Mouse (Mus musculus): Measurements from ENCODE around the gene Rnf208. TPM values are rescaled to one million over a fixed set of nuclear protein-coding genes. Genes with fewer than 3 reads are reported as not detected.

Rnf208 gene
- total and polyA plus RNA-seq, 2 experiments from 2014 or later: 157 to 240 TPM

DNA sequence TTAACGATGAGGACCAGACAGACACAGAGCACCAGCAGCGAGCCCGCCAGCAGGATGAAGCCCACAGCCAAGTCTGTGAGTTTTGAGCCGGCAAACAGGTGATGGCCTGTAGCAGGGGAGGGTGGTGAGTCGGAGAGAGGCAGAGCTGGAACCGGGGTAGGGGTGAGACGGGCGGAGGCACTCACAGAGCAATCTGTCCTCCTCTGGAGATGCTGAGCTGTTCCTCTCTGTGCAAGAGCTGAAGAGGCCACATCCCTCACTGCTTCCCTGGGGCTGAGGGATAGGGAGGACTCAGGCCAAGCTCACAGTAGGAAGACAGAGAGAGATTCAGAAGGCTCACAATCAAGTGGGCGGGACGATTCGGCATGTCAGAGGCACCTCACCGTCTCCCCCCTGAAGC lies 11.0 kb upstream of the Rnf208 start:
- Histone ChIP-seq H3K27ac (ENCODE audit: low read depth, low read length) (no peak overlapping the region), H3K4me3 (ENCODE audit: low read depth, low read length) (no peak overlapping the region), H3K4me1 (ENCODE audit: insufficient read depth, low read length) (no peaks in the 10 kb centered on the region; the same call in 1 of the 2 replicates), H3K36me3 (ENCODE audit: insufficient read depth, low read length) (no peaks in the 10 kb centered on the region), H3K4me2 (ENCODE audit: low read depth, low read length, poor library complexity, severe bottlenecking) (no peak overlapping the region), H3K9ac (replicated peaks; ENCODE audit: low read length, poor library complexity, severe bottlenecking) (no peak overlapping the region), H3K27me3 (ENCODE audit: insufficient read depth, low read length) (no peaks in the 10 kb centered on the region; the same call in 1 of the 2 replicates), H3K9me3 (ENCODE audit: low read length) (no peaks in the 10 kb centered on the region)
- WGBS: 50% methylated on average over 12 of the region's 12 CpGs
- ATAC-seq (ENCODE audit: low FRiP score) (no peak), DNase-seq (ENCODE audit: low spot score) (no peak)
- no peak for TF ChIP-seq CTCF (IDR thresholded peaks at IDR 0.05)

DNA sequence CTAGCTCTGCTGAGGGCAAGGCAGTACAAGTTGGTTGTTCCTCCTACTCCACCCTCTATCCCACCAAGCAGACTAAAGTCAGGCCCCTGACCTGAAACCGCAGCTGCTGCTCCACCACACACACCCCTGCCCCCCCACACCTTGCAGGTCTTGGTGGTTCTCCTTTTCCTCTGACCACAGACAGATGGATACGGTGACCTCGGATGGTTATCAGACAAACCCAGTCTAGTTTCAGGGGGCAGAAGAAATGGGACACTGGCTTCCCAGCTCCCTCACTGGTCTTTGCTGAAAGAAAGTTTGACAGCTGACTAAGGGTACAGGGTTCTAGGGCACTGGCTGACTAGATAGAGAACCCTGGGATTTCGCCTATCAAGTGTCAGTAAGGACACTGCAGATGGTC lies 8.6 kb upstream of the Rnf208 start:
- no peak for TF ChIP-seq CTCF (IDR thresholded peaks at IDR 0.05)
- H3K4me3 ChIP-seq (ENCODE audit: low read depth, low read length): no peak overlapping the region

DNA sequence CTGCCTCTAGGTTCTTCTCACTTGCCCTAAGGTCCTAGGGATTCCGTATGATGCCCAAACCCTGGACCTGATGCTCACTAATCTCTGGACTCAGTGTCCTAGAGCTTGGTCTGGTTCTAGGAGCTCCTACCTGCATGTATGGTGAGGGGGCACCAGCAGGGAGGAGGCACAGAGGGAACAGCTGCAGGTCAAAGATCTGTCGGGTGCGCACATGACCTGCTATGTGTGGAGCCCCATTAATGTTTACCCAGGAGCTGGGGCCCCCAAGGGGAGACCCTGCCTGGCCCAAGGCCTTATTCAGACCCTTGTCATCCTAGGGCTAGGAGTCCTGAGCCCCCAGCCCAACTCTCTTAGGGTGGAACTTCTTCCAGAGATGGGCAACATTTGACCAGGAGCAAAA lies 8.0 kb upstream of the Rnf208 start, which contains the start of gene Slc34a3:
Gene Slc34a3 (minus strand): TSS at position 315 of the 400 bp plus-strand sequence.
- Histone ChIP-seq H3K27me3 (ENCODE audit: insufficient read depth, low read length) (no peaks in the 10 kb centered on the region; the same call in 1 of the 2 replicates), H3K4me3 (ENCODE audit: low read depth, low read length) (no peak within 1 kb of the TSS), H3K4me1 (ENCODE audit: insufficient read depth, low read length) (no peaks in the 10 kb centered on the region; the same call in 1 of the 2 replicates), H3K9me3 (ENCODE audit: low read length) (no peaks in the 10 kb centered on the region), H3K27ac (ENCODE audit: low read depth, low read length) (no peak within 1 kb of the TSS), H3K9ac (replicated peaks; ENCODE audit: low read length, poor library complexity, severe bottlenecking) (no peak within 1 kb of the TSS), H3K36me3 (ENCODE audit: insufficient read depth, low read length) (no peaks in the 10 kb centered on the region), H3K4me2 (ENCODE audit: low read depth, low read length, poor library complexity, severe bottlenecking) (no peak within 1 kb of the TSS)
- 87% methylated on average over 3 of the region's 3 CpGs for WGBS
- no peak for TF ChIP-seq CTCF (IDR thresholded peaks at IDR 0.05)
- ATAC-seq (ENCODE audit: low FRiP score) (no peak), DNase-seq (ENCODE audit: low spot score) (no peak)

More for the DNA sequence above, 8.6 kb upstream of the Rnf208 start:
- no peaks in the 10 kb centered on the region for H3K9me3 ChIP-seq (ENCODE audit: low read length)
- H3K4me1 ChIP-seq (ENCODE audit: insufficient read depth, low read length): no peaks in the 10 kb centered on the region; the same call in 1 of the 2 replicates
- H3K4me2 ChIP-seq (ENCODE audit: low read depth, low read length, poor library complexity, severe bottlenecking): no peak overlapping the region
- H3K27ac ChIP-seq (ENCODE audit: low read depth, low read length): no peak overlapping the region
- no peaks in the 10 kb centered on the region for H3K36me3 ChIP-seq (ENCODE audit: insufficient read depth, low read length)
- DNase-seq (ENCODE audit: low spot score): no peak
- no peaks in the 10 kb centered on the region; the same call in 1 of the 2 replicates for H3K27me3 ChIP-seq (ENCODE audit: insufficient read depth, low read length)
- ATAC-seq (ENCODE audit: low FRiP score): no peak
- WGBS: 78% methylated on average over 4 of the region's 4 CpGs
- H3K9ac ChIP-seq (replicated peaks; ENCODE audit: low read length, poor library complexity, severe bottlenecking): no peak overlapping the region

DNA sequence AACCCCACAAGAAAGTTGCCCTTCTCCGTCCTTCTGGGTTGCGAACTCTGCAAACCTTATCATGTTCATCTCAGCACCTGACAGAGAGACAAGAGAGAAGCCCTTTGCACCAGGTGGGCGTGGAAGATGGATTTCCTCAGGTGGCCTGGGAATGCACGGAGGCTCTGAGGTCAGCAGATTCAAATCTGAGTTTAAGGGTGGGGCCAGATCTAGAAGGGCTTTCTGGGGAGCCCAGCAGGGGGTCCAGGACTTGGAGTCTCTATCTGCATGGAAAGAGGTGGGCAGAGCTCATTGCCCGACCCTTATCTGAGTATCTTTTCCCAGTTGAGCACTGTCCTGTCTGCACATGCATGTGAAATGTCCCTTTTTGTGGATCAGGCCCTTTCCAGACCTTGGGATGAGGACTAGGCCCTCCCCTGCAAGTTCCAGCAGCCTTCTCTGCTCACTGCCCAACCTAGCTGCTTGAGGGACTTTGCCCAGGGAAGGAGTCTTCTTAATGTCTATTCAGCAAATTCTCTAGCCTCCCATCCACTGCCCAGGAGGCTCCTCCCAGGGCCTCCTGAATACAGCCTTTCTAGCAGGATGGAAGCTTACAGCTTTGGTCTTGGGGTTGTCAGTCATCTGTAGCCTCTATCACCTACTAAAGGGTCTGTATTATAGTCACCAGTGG lies 7.4 kb upstream of the Rnf208 start:
- H3K4me1 ChIP-seq (ENCODE audit: insufficient read depth, low read length): no peaks in the 10 kb centered on the region
- no peaks in the 10 kb centered on the region for H3K9me3 ChIP-seq (ENCODE audit: low read length)
- no peak for ATAC-seq (ENCODE audit: low FRiP score)
- no peak overlapping the region for H3K4me2 ChIP-seq (ENCODE audit: low read depth, low read length, poor library complexity, severe bottlenecking)
- H3K36me3 ChIP-seq (ENCODE audit: insufficient read depth, low read length): no peaks in the 10 kb centered on the region
- H3K4me3 ChIP-seq (ENCODE audit: low read depth, low read length): no peak overlapping the region
- no peak for TF ChIP-seq CTCF (IDR thresholded peaks at IDR 0.05)
- WGBS: 74% methylated on average over 5 of the region's 5 CpGs
- DNase-seq (ENCODE audit: low spot score): no peak
- no peak overlapping the region for H3K9ac ChIP-seq (replicated peaks; ENCODE audit: low read length, poor library complexity, severe bottlenecking)
- no peak overlapping the region for H3K27ac ChIP-seq (ENCODE audit: low read depth, low read length)
- no peaks in the 10 kb centered on the region; the same call in 1 of the 2 replicates for H3K27me3 ChIP-seq (ENCODE audit: insufficient read depth, low read length)

DNA sequence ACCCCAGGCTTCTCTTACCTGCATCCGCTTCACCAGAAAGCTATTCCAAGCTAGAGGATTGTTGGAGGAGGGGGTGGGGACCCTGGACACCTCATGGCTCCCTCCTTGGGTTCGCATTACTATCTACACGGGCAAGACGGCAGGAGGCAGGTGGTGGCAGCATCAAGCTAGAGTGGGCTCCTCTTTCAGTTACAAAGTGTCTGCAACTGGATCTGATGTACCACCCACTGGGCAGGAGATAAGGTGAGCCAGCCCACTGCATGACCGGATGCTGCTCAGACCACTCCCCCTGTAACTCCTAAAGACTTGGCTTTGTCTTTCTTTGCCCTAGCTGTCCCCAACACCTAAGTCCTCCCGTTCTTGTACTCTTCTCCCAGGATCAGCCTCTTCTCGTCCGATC lies 5.4 kb upstream of the Rnf208 start, which contains the start of gene Rnf224:
Gene Rnf224 (minus strand): TSS at position 174 of the 400 bp plus-strand sequence.
- Histone ChIP-seq H3K4me3 (ENCODE audit: low read depth, low read length) (no peak within 1 kb of the TSS), H3K4me2 (ENCODE audit: low read depth, low read length, poor library complexity, severe bottlenecking) (no peak within 1 kb of the TSS), H3K9ac (replicated peaks; ENCODE audit: low read length, poor library complexity, severe bottlenecking) (no peak within 1 kb of the TSS), H3K9me3 (ENCODE audit: low read length) (no peaks in the 10 kb centered on the region), H3K36me3 (ENCODE audit: insufficient read depth, low read length) (no peaks in the 10 kb centered on the region), H3K27ac (ENCODE audit: low read depth, low read length) (no peak within 1 kb of the TSS), H3K4me1 (ENCODE audit: insufficient read depth, low read length) (peaks cover 4% of the 10 kb centered on the region; the same call in 1 of the 2 replicates), H3K27me3 (ENCODE audit: insufficient read depth, low read length) (no peaks in the 10 kb centered on the region; the same call in 1 of the 2 replicates)
- TF ChIP-seq CTCF (IDR thresholded peaks at IDR 0.05): no peak
- WGBS: 38% methylated on average over 8 of the region's 8 CpGs
- DNase-seq (ENCODE audit: low spot score): no peak
- ATAC-seq (ENCODE audit: low FRiP score): no peak

DNA sequence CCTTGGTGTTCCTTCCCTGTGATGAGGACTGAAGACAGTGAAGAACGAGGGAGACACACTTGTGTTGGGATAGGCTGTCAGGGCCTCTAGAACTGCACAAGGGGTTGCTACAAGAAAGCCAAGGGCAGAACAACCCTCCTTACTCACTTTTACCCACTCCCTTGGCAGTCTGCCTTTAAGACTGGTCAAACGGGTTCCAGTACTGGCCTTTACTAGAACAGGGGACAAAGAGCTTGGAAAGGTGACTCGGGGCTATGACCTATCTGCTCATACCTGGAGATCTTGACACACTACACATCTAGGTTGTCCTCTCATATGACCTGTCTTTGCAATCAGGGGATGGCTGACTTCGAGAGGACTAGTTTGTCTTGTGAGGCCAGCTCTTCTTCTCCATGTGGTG lies 4.5 kb upstream of the Rnf208 start:
- no peak overlapping the region for H3K9ac ChIP-seq (replicated peaks; ENCODE audit: low read length, poor library complexity, severe bottlenecking)
- no peak for TF ChIP-seq CTCF (IDR thresholded peaks at IDR 0.05)
- no peaks in the 10 kb centered on the region; the same call in 1 of the 2 replicates for H3K27me3 ChIP-seq (ENCODE audit: insufficient read depth, low read length)
- no peak for DNase-seq (ENCODE audit: low spot score)
- no peak for ATAC-seq (ENCODE audit: low FRiP score)
- no peak overlapping the region for H3K27ac ChIP-seq (ENCODE audit: low read depth, low read length)
- 68% methylated on average over 4 of the region's 4 CpGs for WGBS
- H3K4me1 ChIP-seq (ENCODE audit: insufficient read depth, low read length): peaks cover 5% of the 10 kb centered on the region; the same call in 1 of the 2 replicates
- no peak overlapping the region for H3K4me2 ChIP-seq (ENCODE audit: low read depth, low read length, poor library complexity, severe bottlenecking)
- H3K36me3 ChIP-seq (ENCODE audit: insufficient read depth, low read length): no peaks in the 10 kb centered on the region
- H3K9me3 ChIP-seq (ENCODE audit: low read length): no peaks in the 10 kb centered on the region
- no peak overlapping the region for H3K4me3 ChIP-seq (ENCODE audit: low read depth, low read length)
